Mouse (Mus musculus): ENCODE results near the gene Cpne1.
"Not testable (repeated sequence)": the region's sequence is repeated elsewhere in the genome, so short reads cannot be mapped to it uniquely, and the experiment has no call there.

Cpne1 gene

GRCm38 (mm10) chr2:156111358-156112079, at the start of gene Cpne1, which contains the start of gene Rbm12:
TSS of gene Cpne1 (minus strand) at chr2:156111965.
TSS of gene Rbm12 (minus strand) at chr2:156111978.
- in situ Hi-C loops (cut with MboI, MseI) = no loop called here

- in situ Hi-C loops (cut with MboI, MseI) = no loop called here
Observed at GRCm38 (mm10) chr2:156151538-156151937, 39.8 kb upstream of the Cpne1 start.

GRCm38 (mm10) chr2:156147316-156147915, 35.7 kb upstream of the Cpne1 start:
- in situ Hi-C loops (cut with MboI, MseI) = no loop called here

DNA sequence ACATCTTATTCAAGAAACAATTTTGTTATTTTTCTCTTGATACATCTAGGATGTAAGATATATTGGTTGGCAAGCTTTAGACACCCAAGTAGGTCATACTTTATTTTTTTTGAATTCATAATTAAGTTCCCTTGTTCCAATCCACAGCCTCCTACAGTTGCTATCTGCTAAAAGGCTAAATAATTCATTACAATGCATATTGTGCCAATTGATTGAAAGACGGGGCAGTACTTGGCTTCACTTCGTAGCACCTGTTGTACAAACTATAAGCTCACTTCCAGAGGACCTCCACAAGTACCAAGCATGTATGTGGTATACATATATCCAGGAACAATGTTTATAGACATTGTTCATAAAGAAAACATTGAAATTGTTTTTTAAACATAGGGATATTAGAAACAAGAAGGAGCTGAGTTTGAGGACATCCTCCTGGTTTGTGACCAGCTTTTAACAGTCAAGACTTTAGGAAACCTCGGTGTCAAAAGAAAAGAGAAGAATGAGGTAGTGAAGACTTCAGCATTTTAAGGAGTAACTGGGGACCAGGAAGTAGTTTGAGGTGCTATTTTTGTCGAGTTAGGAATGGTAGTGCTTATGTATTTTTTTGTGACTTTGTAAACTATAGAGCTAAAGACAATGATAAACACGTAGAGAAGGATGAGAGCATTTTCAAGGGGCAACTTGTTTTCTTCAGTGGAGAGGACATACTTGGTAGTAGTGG, 34.7 kb upstream of the Cpne1 start:
- in situ Hi-C loops (cut with MboI, MseI) = no loop called here

- in situ Hi-C loops (cut with MboI, MseI) = no loop called here
Observed at GRCm38 (mm10) chr2:156145486-156146130, 33.8 kb upstream of the Cpne1 start.

DNA sequence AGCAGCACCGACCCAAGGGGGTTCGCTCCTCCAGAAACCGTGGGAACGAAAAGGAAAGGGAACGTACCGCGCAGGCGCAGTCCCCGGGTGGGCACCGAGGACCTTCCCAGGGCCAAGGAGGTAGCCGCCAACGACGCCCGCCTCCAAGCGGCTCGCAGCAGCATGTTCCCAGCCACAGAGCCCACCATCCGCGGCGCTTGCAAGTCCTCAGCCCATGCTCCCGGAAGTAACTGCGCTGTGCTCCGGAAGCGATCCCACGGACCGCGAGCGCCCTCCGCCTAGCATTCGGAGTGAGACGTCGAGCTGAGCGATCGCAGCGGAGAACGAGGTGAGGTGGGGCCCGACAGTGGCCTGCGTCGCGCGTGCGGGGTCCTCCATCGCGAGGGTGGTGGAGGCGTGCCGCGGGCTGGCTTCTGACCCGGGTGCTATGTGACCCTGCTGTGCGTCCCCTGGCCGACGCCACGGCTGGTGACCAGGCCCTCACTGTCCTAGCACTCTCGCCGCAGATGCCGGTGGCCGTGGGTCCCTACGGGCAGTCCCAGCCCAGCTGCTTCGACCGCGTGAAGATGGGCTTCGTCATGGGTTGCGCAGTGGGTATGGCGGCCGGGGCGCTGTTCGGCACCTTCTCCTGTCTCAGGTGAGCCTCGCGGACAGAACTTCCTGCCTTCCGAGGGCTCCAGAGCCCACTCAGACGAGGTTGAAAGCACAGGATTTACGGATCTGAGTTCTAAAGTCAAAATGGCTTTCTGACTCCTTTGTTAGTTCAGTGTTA, 32.4 kb upstream of the Cpne1 start, which contains the start of the genes Romo1 and Nfs1:
TSS of gene Romo1 (plus strand) at position 87 of the 772 bp plus-strand sequence.
TSS of gene Nfs1 (minus strand) at position 234 of the 772 bp plus-strand sequence.
- in situ Hi-C loops (cut with MboI, MseI) = no loop called here

- in situ Hi-C loops (cut with MboI, MseI) = no loop called here
Observed at GRCm38 (mm10) chr2:156143367-156143766, 31.6 kb upstream of the Cpne1 start.

DNA sequence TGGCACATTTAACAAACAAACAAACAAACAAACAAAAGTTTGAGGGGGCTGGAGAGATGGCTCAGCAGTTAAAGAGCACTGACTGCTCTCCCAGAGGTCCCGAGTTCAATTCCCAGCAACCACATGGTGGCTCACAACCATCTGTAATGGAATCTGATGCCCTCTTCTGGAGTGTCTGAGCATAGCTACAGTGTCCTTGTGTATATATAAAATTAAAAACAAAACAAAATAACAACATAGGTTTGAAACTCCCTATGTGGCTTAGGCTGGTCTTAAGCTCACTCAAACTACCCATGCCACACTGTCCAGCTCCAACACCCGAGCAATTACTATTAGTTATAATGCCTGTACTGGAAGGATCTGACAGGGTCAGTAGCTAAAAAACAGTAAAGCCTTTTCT, 31.1 kb upstream of the Cpne1 start:
- in situ Hi-C loops (cut with MboI, MseI) = no loop called here

- in situ Hi-C loops (cut with MboI, MseI) = no loop called here
Observed at GRCm38 (mm10) chr2:156135695-156136094, 23.9 kb upstream of the Cpne1 start.

- in situ Hi-C loops (cut with MboI, MseI) = no loop called here
Observed at GRCm38 (mm10) chr2:156134161-156134560, 22.4 kb upstream of the Cpne1 start.

DNA sequence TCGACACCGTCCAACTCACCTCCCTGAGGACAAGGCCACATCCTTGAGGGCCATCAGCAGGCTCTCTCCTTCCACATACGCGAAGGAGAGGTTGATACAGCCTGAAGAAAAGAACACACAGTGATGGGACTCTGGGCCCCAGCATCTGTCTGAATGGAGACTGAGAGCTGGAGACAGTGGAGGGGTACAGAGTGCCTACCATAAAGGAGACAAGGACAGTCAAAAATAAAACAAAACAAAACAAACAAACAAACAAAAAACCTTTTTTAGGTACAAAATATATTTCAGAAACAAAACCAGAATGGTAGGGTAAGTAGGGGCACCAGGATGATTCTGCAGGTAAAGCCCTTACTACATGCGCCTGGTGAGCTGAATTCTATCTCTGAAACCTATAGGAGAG, 15.2 kb upstream of the Cpne1 start, which contains the start of gene Gm28036:
TSS of gene Gm28036 (minus strand) at position 101 of the 400 bp plus-strand sequence.
- in situ Hi-C loops (cut with MboI, MseI) = loop anchor here (10.0 kb wide), 1 partner anchor 282 kb away; no protein-coding TSS in a partner anchor

DNA sequence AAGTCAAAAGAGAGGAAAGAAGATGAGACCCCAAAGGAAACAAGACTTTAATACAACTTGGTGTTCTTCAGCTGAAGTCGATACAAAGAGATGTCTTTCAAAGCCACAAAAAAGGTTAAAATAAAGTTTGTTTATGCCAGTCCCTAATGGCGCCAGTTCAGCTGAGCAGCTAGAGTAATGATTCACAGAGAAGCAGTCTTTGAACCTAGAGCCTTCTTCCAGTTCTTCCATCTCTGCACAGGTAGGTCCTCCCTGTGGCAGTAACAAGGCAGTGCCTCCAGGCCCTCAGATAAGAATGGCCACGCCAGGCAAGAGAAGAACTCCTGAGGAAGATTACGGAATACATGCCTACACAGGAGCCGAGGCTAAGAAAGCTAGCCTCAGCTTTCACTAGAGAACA, 12.0 kb upstream of the Cpne1 start:
- in situ Hi-C loops (cut with MboI, MseI) = loop anchor here (10.0 kb wide), 1 partner anchor 279 kb away; no protein-coding TSS in a partner anchor

DNA sequence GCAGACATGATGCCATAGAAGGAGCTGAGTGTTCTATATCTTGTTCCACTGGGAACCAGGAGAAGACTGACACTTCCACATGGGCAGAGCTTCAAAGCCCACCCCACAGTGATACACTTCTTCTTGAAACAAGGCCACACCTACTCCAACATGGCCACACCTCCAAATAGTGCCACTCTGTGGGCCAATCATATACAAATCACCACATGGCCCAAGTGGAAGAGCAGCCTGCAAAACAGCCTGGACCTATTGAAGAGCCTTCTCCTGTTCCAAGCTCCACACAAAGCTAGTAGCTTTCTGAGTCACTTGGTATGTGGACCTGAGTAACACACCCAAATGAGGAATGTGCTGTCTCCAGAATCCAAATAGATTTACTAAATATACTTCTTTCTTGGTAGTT, 7.8 kb upstream of the Cpne1 start:
- in situ Hi-C loops (cut with MboI, MseI) = no loop called here

- in situ Hi-C loops (cut with MboI, MseI) = not testable (repeated sequence)
Observed at GRCm38 (mm10) chr2:156112080-156112423, 287 bp upstream of the Cpne1 start.

DNA sequence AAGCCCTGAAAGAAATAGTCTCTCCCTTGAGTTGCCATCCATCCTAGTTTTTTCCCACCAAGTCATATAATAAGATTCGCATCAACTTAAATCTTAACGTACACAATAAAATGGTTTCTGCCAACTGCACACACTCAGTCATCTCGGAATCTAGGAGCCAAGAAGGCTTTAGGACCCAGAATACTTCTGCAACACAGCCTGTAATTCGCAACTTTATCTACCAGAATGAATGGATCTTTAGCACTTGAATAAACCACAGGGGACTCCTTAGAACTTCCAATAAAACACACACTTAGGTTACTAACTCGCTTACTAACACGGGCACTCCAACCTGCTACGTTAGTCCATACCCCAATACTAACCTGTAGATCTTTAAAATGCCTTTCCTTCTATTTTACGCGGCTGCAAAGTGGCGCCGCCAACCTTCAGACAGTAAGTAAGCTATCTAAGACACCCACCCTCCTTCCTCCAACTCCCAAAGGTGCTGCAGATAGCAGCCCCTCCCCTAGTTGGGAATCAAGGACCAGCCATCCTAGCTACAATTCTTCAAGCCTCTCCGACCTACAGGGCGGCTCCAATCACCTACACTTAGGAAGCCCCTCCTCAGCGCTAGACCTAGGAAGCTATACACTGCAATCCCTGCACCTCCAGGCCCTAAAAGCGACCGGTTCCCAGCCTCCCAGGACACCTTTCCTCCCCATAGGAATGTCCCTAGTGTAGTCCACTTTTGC, 973 bp downstream of the Cpne1 start:
- in situ Hi-C loops (cut with MboI, MseI) = no loop called here

- in situ Hi-C loops (cut with MboI, MseI) = no loop called here
Observed at GRCm38 (mm10) chr2:156091926-156092325, 19.8 kb downstream of the Cpne1 start.

DNA sequence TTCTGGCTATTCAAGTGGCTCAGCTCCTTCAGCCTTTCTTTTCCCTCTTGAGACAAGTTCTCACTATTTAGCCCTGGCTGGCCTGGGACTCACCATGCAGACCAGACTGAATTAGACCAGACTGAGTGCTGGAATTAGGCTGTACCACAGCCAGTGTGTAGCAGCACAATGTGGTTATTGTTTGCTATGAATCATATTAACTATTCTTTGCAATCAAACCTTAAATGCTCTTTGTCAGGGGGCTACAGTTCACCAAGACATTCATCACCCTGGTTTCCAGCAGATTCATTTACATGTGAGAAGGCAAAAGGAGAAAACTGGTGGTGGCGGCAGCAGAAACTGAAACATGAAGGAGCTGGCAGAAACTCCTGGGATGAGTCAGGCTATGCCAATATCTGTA, 22.0 kb downstream of the Cpne1 start:
- in situ Hi-C loops (cut with MboI, MseI) = loop anchor here (10.0 kb wide), 2 partner anchors 225 to 905 kb away; no protein-coding TSS in a partner anchor

DNA sequence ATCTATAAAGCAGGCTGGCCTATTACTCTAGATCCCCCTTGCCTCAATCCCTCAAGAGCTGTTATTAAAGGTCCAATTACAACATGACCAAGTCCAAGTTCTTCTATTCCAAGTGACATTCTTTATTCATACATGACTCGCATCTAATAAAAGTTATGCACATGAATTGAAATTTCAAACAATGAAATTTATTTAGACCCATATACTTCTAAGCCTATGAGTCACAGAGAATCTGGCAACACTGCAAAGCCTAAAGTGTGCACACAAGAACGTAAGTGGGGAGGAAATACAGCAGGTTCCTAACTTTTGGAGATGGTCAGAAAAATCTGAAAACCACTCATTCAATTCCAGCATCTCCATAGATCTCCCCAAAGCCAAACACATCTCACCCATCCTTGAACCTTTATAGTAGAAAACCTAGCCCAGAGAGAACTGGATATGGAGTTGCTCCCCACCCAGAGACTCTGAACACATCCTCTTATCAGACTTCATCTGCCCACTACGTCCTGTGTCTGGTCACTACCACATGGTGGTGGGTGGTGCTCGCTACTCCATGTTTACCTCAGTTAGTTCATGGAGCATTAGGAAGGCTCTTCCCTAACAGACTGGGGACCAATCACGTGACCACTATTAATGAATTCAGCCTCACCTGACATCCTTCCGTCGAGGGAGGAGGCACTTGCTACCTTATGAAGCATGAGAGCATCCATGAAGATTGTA, 24.2 kb downstream of the Cpne1 start:
- in situ Hi-C loops (cut with MboI, MseI) = loop anchor here (10.0 kb wide), 2 partner anchors 223 to 903 kb away; no protein-coding TSS in a partner anchor

GRCm38 (mm10) chr2:156084541-156084940, 27.2 kb downstream of the Cpne1 start:
- in situ Hi-C loops (cut with MboI, MseI) = loop anchor here (10.0 kb wide), 2 partner anchors 220 to 900 kb away; no protein-coding TSS in a partner anchor

Measured in T-helper 1 cell (primary cell).